Mouse (Mus musculus) CH12.LX (cell line): ENCODE results near the gene Trim30c. TPM values are rescaled to one million over a fixed set of nuclear protein-coding genes. Genes with fewer than 3 reads are reported as not detected.
A peak's percentile ranks its signal among the peaks of the same experiment; 100 is the strongest.

Experiments used
- DNase-seq: peaks from one replicate; pipeline ENCODE4 v3.0.0-alpha.2; 2013; ENCODE audit errors: extremely low read depth
- H3K27ac ChIP-seq: 2 replicates; pipeline ENCODE4 v1.5.1; 2012; ENCODE audit warnings: low read depth, mild to moderate bottlenecking, control low read depth, moderate library complexity; ENCODE audit not compliant: insufficient read depth
- H3K27me3 ChIP-seq: replicated peaks from 2 replicates; pipeline ENCODE3; 2012; ENCODE audit warnings: inconsistent platforms
- H3K36me3 ChIP-seq, 2 experiments: replicated peaks in 1 of 2; 2 replicates each; pipeline versions ENCODE3 to v1.6.1; 2012; ENCODE audit warnings: inconsistent platforms in 1 of 2, low read length in 1 of 2, mild to moderate bottlenecking in 1 of 2, mixed read lengths in 1 of 2, moderate library complexity in 1 of 2; ENCODE audit not compliant: control insufficient read depth in 1 of 2, insufficient read depth in 1 of 2
- H3K4me1 ChIP-seq, 2 experiments: 2 replicates each; pipeline ENCODE4 v1.6.1; 2012; ENCODE audit warnings: inconsistent platforms in 1 of 2, moderate library complexity in 1 of 2; ENCODE audit not compliant: insufficient read depth in 2 of 2, control insufficient read depth in 1 of 2
- H3K4me2 ChIP-seq: 2 replicates; pipeline ENCODE4 v1.6.1; 2012; ENCODE audit warnings: low read depth, mild to moderate bottlenecking, control low read depth; ENCODE audit not compliant: poor library complexity, insufficient read depth, severe bottlenecking
- H3K4me3 ChIP-seq, 3 experiments: fragments of 150-350 bp in 1 of 3; sonication (generic) in 1 of 3; replicated peaks in 1 of 3; 2 replicates each; pipeline versions ENCODE3 to v1.5.1; 2011 to 2012; ENCODE audit warnings: low read depth in 2 of 3, low read length in 2 of 3, mild to moderate bottlenecking in 2 of 3, moderate library complexity in 2 of 3, control low read depth in 1 of 3, improper control_type of control experiment in 1 of 3, inconsistent platforms in 1 of 3, mixed read lengths in 1 of 3; ENCODE audit not compliant: poor library complexity in 1 of 3
- H3K79me2 ChIP-seq: replicated peaks from 2 replicates; pipeline ENCODE4 v1.6.1; 2012; ENCODE audit warnings: mild to moderate bottlenecking, moderate library complexity; ENCODE audit not compliant: control insufficient read depth, poor library complexity, insufficient read depth, severe bottlenecking; ENCODE audit errors: extremely low read depth
- H3K9ac ChIP-seq: 2 replicates; pipeline ENCODE4 v1.6.1; 2012; ENCODE audit warnings: low read depth, mild to moderate bottlenecking, control low read depth, moderate library complexity; ENCODE audit not compliant: insufficient read depth
- H3K9me3 ChIP-seq: replicated peaks from 2 replicates; pipeline ENCODE3; 2012; ENCODE audit warnings: low read length, inconsistent platforms, mixed read lengths
- CHD1 ChIP-seq: IDR thresholded peaks from 2 replicates; pipeline ENCODE4 v1.6.1; 2012; ENCODE audit warnings: low read depth, low read length, improper control_type of control experiment, inconsistent platforms
- CHD2 ChIP-seq: IDR thresholded peaks from 2 replicates; pipeline ENCODE4 v1.6.1; 2011; ENCODE audit warnings: low read length, improper control_type of control experiment
- CTCF ChIP-seq, 2 experiments: IDR thresholded peaks in 1 of 2; conservative IDR thresholded peaks in 1 of 2; 2 replicates each; pipeline ENCODE4 v1.5.1; 2011 to 2012; ENCODE audit warnings: low read depth in 2 of 2, low read length in 2 of 2, improper control_type of control experiment in 1 of 2, inconsistent platforms in 1 of 2, mild to moderate bottlenecking in 1 of 2, moderate library complexity in 1 of 2
- E2F4 ChIP-seq: IDR thresholded peaks from 2 replicates; pipeline ENCODE4 v1.6.1; 2011; ENCODE audit warnings: low read depth, low read length, improper control_type of control experiment; ENCODE audit not compliant: insufficient replicate concordance
- GABPA ChIP-seq: IDR thresholded peaks from 2 replicates; pipeline ENCODE4 v1.6.1; 2012; ENCODE audit warnings: low read depth, low read length, improper control_type of control experiment, inconsistent platforms; ENCODE audit not compliant: insufficient replicate concordance
- IRF4 ChIP-seq: IDR thresholded peaks from 2 replicates; pipeline ENCODE4 v1.6.1; 2014; ENCODE audit warnings: low read depth, mild to moderate bottlenecking, inconsistent platforms, low read length, improper control_type of control experiment
- JUND ChIP-seq: conservative IDR thresholded peaks from 2 replicates; pipeline ENCODE4 v1.6.1; 2011; ENCODE audit warnings: low read depth, low read length, improper control_type of control experiment
- MAFK ChIP-seq: IDR thresholded peaks from 2 replicates; pipeline ENCODE4 v1.6.1; 2011; ENCODE audit warnings: low read length, improper control_type of control experiment; ENCODE audit not compliant: insufficient replicate concordance
- MAX ChIP-seq: IDR thresholded peaks from 2 replicates; pipeline ENCODE4 v1.6.1; 2011; ENCODE audit warnings: low read length, improper control_type of control experiment
- MEF2A ChIP-seq: IDR thresholded peaks from 2 replicates; pipeline ENCODE4 v1.6.1; 2014; ENCODE audit warnings: low read depth, mild to moderate bottlenecking, inconsistent platforms, low read length, improper control_type of control experiment, borderline replicate concordance
- MYC ChIP-seq: IDR thresholded peaks from 2 replicates; pipeline ENCODE4 v1.6.1; 2011; ENCODE audit warnings: low read depth, mild to moderate bottlenecking, improper control_type of control experiment, low read length
- NELFE ChIP-seq: IDR thresholded peaks from 2 replicates; pipeline ENCODE4 v1.6.1; 2011; ENCODE audit warnings: low read depth, low read length, improper control_type of control experiment
- NRF1 ChIP-seq: IDR thresholded peaks from 2 replicates; pipeline ENCODE4 v1.6.1; 2014; ENCODE audit warnings: low read depth, mild to moderate bottlenecking, inconsistent platforms, low read length, improper control_type of control experiment, moderate library complexity
- PAX5 ChIP-seq: IDR thresholded peaks from 2 replicates; pipeline ENCODE4 v1.6.1; 2012; ENCODE audit warnings: low read length, inconsistent platforms, mixed read lengths
- POLR2A ChIP-seq: IDR thresholded peaks from 2 replicates; pipeline ENCODE4 v1.6.1; 2011; ENCODE audit warnings: low read depth, mild to moderate bottlenecking, improper control_type of control experiment, low read length
- RAD21 ChIP-seq: IDR thresholded peaks from 2 replicates; pipeline ENCODE4 v1.6.1; 2011; ENCODE audit warnings: low read depth, mild to moderate bottlenecking, low read length, improper control_type of control experiment, moderate library complexity
- RCOR1 ChIP-seq: conservative IDR thresholded peaks from 2 replicates; pipeline ENCODE4 v1.6.1; 2012; ENCODE audit warnings: low read depth, mild to moderate bottlenecking, inconsistent platforms, low read length, improper control_type of control experiment
- SIN3A ChIP-seq: IDR thresholded peaks from 2 replicates; pipeline ENCODE4 v1.6.1; 2012; ENCODE audit warnings: low read length, improper control_type of control experiment, inconsistent platforms
- SMC3 ChIP-seq: IDR thresholded peaks from 2 replicates; pipeline ENCODE4 v1.6.1; 2011; ENCODE audit warnings: low read depth, low read length, improper control_type of control experiment
- TBP ChIP-seq: conservative IDR thresholded peaks from 2 replicates; pipeline ENCODE4 v1.6.1; 2011; ENCODE audit warnings: low read depth, low read length, improper control_type of control experiment
- USF1 ChIP-seq: IDR thresholded peaks from 2 replicates; pipeline ENCODE4 v1.6.1; 2014; ENCODE audit warnings: low read depth, mild to moderate bottlenecking, inconsistent platforms, low read length, improper control_type of control experiment
- ZC3H11A ChIP-seq: IDR thresholded peaks from 2 replicates; pipeline ENCODE4 v1.6.1; 2012; ENCODE audit warnings: low read depth, mild to moderate bottlenecking, inconsistent platforms, low read length, improper control_type of control experiment
- ZKSCAN1 ChIP-seq: IDR thresholded peaks from 2 replicates; pipeline ENCODE4 v1.6.1; 2012; ENCODE audit warnings: low read depth, inconsistent platforms, low read length, improper control_type of control experiment, borderline replicate concordance
- dilution Hi-C: fragments of 300-500 bp; cut with MboI; formaldehyde crosslinking; loops from 2 replicates; pipeline ENCODE4 v1.14.3; 2020; ENCODE audit warnings: low sequenced_read_pairs; ENCODE audit not compliant: extremely low pct_unique_long_range_greater_than_20kb, extremely low pct_ligation_motif_present
- in situ Hi-C: fragments of 300-500 bp; cut with MboI; formaldehyde crosslinking; loops from 3 replicates; pipeline ENCODE4 v1.14.3; 2019; ENCODE audit warnings: low sequenced_read_pairs, low pct_ligation_motif_present, low pct_unique_long_range_greater_than_20kb, mixed read lengths
- polyA plus RNA-seq: library from polyadenylated mRNA; unstranded; fragments of >175 nt; gene quantifications from 2 replicates; pipeline ENCODE4 v1.2.1, GENCODE M21; 2012; ENCODE audit warnings: low read depth; ENCODE audit not compliant: insufficient read length
- total RNA-seq, 2 experiments: library from RNA; depleted of rRNA; stranded (reverse); fragments of 300-350 nt in 1 of 2; fragments of >200 nt in 1 of 2; gene quantifications; 2 replicates each; pipeline ENCODE4 v1.2.3; 2012 to 2014

Gene Trim30c
- total and polyA plus RNA-seq, 3 experiments: 0.12 TPM; not detected in 2

DNA sequence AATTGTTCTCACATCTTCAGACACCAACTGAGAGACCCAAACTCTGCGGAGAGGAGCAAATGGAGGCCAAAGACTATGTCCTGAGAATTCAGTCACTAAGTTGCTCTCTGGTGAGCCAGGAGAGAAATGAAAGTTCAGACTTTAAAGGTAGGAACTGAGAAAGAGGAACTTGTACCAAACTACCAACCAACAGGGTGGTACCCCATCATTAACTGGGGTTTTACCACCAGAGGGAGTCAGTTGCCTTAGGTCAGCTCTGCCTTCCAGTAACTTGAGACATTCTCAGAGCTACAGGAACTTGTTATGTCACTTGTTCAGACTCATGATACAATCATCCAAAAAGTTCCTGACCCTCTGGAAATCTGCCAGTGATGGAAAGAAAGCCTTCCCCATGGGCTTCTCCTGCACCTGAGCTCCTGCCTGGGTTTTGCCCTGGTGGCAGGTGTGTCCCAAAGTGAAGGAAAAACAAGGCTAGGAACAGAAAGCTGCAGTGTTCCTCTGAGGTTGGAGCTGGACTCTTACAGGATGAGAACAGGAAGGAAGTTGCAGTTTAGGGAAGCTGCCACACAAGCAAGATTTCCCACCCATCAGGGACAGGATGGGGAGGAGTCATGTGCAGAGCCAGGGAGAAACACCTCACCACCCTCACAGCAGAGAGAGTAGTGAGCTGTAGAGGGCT, 30.8 kb downstream of the Trim30c start, which contains the start of gene Trim30b (continued):
- 0 out of 2 replicates have a peak, but pooled peaks have one; percentile 15 for TF ChIP-seq POLR2A
- peak; percentile 27; the same call in 1 of the 2 replicates for TF ChIP-seq MYC
- TF ChIP-seq CHD2: peak; percentile 41; the same call in 1 of the 2 replicates
- TF ChIP-seq CHD1: no peak
- TF ChIP-seq PAX5: no peak
- peak; percentile 75 for TF ChIP-seq SMC3
- TF ChIP-seq MAFK: peak; percentile 38; the same call in 1 of the 2 replicates
- peak; percentile 65 for TF ChIP-seq MAX
- TF ChIP-seq GABPA: no peak
- peak; percentile 36; the same call in 1 of the 2 replicates for TF ChIP-seq MEF2A
- 0 out of 2 replicates have a peak, but pooled peaks have one; percentile 38 for TF ChIP-seq JUND
- TF ChIP-seq E2F4: no peak
- TF ChIP-seq ZKSCAN1: no peak
- peak; percentile 84 for TF ChIP-seq SIN3A
- peak; percentile 52 to 78 for TF ChIP-seq CTCF (conservative IDR thresholded peaks at IDR 0.05 in 1 of 2, IDR thresholded peaks at IDR 0.05 in 1 of 2; ENCODE audit: low read depth in 2 of 2, low read length in 2 of 2)
- no peak; the same call in 1 of the 2 replicates for TF ChIP-seq NELFE
- TF ChIP-seq USF1: no peak

GRCm38 (mm10) chr7:104366339-104366738, 34.3 kb downstream of the Trim30c start:
- peaks cover 3 to 19% of the 10 kb centered on the region in 2 experiments for H3K4me1 ChIP-seq
- H3K4me2 ChIP-seq: no peak overlapping the region
- H3K27me3 ChIP-seq: no peaks in the 10 kb centered on the region
- H3K9me3 ChIP-seq: no peaks in the 10 kb centered on the region
- peaks cover 0 to 15% of the 10 kb centered on the region in 2 experiments for H3K36me3 ChIP-seq
- H3K4me3 ChIP-seq: no peak overlapping the region
- DNase-seq: no peak
- in situ Hi-C loops (loop anchor here (25.0 kb wide), 1 partner anchor 221 kb away; the partner anchor contains the start of genes Olfr653 and Olfr654), dilution Hi-C loops (no loop called here)
- no peak overlapping the region for H3K9ac ChIP-seq
- TF ChIP-seq ZKSCAN1: no peak
- TF ChIP-seq ZC3H11A: no peak
- no peak for TF ChIP-seq RAD21
- no peak for TF ChIP-seq GABPA
- TF ChIP-seq IRF4: no peak
- TF ChIP-seq NRF1: no peak
- no peak for TF ChIP-seq CHD1
- TF ChIP-seq RCOR1: no peak
- TF ChIP-seq MAFK: no peak
- TF ChIP-seq POLR2A: no peak
- no peak for TF ChIP-seq TBP
- no peak for TF ChIP-seq SMC3
- H3K79me2 ChIP-seq: no peaks in the 10 kb centered on the region
- no peak overlapping the region for H3K27ac ChIP-seq
